Mouse (Mus musculus) kidney, postnatal 10 days (tissue): ENCODE measurements around the gene Pcsk6.
A peak's percentile ranks its signal among the peaks of the same experiment; 100 is the strongest.
"Not testable (repeated sequence)": the region's sequence is repeated elsewhere in the genome, so short reads cannot be mapped to it uniquely, and the experiment has no call there.

ENCODE experiments used
- DNase-seq: peaks from one replicate; pipeline ENCODE4 v3.0.0; 2021; ENCODE audit warnings: mixed read lengths

Gene Pcsk6

DNA sequence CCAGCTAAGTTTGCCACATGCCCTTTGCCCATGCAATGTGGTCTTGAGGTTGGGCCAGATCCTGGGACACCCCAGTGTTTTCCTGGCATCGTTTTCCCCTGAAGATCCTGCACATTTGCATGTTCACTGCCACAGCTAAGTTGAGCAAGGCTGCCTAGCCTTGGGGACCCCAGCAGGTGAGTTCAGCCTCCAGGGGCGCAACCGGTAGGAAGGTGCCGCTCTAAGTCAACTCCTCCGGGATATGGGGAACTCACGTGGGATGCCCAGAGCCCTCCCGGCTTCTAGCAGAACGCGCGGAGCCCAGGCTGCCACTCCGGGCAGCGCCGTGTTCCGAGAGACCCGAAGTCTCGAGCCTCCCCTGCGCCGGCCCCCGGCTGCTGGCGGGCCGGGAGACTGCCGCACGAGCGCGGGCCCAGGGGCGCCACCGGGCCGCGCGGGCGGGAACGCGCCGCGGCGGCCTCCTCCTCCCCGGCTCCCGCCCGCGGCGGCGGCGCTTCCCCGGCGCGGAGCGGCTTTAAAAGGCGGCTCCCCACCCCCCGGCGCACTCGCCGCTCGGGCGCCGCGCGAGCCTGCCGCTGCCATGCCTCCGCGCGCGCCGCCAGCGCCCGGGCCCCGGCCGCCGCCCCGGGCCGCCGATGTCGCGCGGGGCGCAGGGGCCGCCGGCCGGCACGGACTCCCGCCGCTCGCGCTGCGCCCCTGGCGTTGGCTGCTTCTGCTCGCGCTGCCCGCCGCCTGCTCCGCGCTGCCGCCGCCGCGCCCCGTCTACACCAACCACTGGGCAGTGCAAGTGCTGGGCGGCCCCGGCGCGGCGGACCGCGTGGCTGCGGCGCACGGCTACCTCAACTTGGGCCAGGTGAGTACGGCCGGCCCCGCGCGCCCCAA is at the start of gene Pcsk6:
Pcsk6 (plus strand) TSS at position 144 of the 882 bp plus-strand sequence.
- DNase-seq: peak; percentile 73

DNA sequence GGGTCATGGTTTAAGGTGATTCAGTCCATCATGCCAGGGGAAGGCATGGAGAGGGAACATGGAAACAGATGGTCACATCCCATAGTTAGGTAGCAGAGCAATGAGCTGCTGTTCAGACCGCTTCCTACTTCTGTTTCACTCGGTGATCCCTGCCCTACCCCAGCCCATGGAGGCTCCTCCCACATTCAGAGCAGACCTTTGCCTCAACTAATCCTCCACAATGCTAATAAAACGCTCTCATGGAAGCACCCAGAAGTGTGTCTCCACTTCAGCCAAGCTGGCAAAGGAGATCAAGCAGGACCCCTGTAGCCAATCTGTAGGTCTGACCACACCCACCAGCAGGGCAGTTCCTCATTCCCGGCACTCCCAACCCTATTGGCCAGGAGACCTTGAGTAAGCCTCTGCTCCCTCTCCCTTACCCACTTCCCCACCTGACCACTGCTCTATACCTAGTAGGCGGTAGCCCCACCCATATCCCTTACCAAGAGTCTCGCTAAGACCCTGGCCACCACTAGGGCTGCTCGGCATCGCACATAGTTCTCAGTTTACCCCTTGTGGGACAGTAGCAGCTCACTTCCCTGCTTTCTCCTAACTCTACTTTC is 47.8 kb upstream of the Pcsk6 start:
- no peak for DNase-seq

- no peak for DNase-seq
Observed at GRCm38 (mm10) chr7:65817564-65817963, 44.0 kb upstream of the Pcsk6 start.

- DNase-seq: no peak
Observed at GRCm38 (mm10) chr7:65820391-65820790, 41.1 kb upstream of the Pcsk6 start.

- not testable (repeated sequence) for DNase-seq
Observed at GRCm38 (mm10) chr7:65821901-65822300, 39.6 kb upstream of the Pcsk6 start.

DNA sequence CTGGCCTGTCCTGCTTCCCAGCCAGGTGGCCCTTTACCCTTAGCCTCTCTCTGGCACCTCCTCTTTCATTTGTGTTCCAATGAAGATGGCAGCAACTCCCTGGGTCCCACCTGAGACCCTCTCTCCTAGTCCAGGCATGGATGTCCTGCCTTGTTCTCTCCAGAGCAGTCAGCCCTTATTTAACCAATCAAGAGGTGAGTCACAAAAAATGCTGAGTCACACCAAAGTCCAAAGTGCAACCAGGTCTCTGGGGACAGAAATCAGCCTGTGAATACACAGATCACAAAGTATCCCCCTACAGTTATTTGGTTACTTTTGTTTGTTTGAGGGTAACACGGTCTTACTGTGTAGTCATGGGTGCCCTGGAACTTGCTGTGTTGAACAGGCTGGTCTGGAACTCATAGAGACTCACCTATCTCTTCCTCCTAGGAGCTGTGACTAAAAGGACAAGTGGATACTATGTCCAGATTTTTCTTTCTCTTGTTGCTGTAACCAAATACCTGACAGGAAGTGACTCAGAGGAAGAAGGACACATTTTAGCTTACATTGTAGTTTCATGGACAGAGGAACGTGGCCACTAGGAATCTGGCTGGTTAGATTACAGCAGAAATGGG is 38.9 kb upstream of the Pcsk6 start:
- no peak for DNase-seq

GRCm38 (mm10) chr7:65839756-65840155 is 21.8 kb upstream of the Pcsk6 start:
- DNase-seq: no peak

DNA sequence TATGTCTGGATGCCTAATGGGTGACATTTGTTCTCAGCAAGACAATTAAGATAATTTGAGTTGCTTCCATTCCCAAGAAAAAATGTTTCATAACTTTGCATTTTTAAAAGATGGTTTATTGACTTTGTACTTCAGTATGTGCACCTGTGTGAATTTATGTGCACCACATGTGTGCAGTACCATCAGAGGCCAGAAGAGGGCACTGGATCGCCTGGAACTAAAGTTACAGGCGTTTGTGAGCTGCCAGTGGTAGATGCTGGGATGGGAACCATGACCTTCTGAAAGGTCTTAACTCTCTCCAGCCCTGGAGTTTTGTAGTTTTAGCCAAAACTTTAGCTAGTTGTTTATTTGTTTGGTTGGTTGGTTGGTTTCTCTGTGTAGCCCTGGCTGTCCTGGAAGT is 18.3 kb upstream of the Pcsk6 start:
- DNase-seq: no peak

- no peak for DNase-seq
Observed at GRCm38 (mm10) chr7:65860981-65861380, 553 bp upstream of the Pcsk6 start.

DNA sequence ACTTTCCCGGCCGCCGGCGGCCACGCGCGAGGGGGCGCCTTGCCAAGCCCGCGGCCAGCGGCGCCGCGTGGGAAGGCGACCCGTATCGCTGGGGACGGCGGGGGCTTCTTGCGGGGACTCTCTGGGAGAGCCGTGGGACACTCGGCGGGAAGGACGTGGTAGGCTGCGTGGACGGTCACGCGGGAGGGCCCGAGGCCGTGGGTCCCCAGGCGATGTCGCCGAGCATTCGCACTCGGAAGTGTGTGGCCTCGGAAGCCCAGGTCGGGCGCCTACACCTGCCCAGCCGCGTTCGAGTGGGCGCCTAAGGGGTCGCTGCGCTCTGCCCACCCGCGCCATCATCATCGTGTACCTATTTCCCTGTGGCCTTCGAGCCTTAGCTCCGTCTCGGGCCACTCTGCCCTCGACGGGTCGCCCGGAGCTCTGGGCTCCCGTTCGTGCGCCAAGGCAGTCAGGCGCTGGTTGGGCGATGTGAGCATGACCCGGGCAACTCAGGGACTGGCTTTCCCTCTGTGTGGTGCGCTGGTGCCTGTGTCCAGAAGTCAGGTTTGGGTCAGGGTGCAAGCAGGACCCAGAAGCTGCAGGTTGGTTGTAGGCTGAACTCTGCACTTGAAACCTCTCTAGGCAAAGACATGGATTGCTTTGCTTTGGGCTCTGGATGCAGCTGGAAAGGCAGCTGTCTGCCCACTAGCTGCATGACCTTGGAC is 1.1 kb downstream of the Pcsk6 start:
- peak; percentile 26 for DNase-seq

- DNase-seq: no peak
Observed at GRCm38 (mm10) chr7:65869173-65869572, 7.6 kb downstream of the Pcsk6 start.

DNA sequence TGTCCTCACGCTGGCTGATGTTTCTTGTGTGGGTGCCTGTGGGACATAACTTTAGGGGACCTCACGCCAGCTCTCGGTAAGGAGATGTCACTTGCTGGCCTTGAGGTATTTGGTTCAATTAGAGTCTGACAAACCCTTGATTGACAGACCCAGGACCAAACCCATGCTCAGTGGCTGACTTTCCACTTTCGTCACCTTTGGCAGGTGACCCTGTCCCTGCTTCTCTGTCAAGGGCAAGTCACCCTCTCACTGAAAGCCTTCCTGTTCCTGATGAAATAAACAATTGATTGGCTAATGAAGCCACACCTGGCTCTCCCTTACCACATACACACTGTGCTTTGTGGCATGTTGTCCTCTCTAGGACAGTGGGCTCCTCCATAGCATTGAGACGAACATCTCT is 8.3 kb downstream of the Pcsk6 start:
- DNase-seq: no peak

DNA sequence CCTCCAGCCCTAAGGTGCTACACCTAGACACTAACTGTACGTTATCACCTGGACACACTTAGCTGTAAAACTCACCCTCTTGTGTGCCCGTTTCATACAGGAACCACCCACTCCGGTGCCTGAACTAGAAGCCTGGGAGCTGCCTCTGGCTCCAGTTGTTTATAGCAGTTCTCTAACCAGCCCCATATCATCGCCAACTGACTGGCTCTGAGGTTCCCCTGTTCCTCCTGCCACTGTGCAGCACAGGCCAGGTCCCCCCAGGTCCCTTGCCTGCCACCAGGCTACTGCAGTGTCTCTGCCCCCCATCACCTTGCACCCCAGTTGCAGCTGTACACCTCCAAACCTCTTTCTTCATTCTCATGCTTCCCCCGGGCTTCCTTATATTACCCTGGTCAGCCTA is 8.7 kb downstream of the Pcsk6 start:
- DNase-seq: no peak

DNA sequence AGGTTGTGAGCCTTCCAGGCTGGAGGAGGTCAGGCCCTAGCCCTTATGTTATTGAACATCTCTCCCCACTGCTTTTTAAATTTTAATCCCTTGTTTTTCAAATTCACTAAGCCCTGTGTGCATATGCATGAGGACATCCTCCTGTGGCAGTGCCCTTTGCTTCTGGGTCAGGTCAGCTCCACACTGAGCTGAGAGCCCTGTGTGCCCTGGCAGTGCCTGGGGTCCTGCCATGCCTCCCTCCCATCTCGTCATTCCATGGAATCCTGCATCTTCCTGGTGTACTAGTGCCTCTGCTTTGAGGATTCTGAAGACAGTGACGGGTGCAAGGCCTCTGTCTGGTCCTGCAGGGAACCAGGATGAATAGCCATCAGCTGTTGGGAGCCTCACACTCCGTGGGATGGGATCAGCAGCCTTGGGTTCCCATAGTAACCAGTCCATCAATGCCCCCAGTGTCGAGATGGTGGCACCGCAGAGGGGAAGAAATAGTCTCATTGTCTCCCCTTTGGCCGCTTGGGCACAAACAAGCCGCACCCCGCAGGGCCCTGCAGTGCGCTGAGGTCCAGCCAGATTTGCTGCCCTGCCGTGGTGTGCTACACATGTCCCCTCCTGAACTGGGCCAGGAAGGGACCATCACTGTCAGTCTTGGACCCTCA is 9.5 kb downstream of the Pcsk6 start:
- DNase-seq: no peak

- no peak for DNase-seq
Observed at GRCm38 (mm10) chr7:65871851-65872250, 10.3 kb downstream of the Pcsk6 start.

GRCm38 (mm10) chr7:65873176-65873845 is 11.8 kb downstream of the Pcsk6 start:
- no peak for DNase-seq

- DNase-seq: no peak
Observed at GRCm38 (mm10) chr7:65873902-65874301, 12.4 kb downstream of the Pcsk6 start.

DNA sequence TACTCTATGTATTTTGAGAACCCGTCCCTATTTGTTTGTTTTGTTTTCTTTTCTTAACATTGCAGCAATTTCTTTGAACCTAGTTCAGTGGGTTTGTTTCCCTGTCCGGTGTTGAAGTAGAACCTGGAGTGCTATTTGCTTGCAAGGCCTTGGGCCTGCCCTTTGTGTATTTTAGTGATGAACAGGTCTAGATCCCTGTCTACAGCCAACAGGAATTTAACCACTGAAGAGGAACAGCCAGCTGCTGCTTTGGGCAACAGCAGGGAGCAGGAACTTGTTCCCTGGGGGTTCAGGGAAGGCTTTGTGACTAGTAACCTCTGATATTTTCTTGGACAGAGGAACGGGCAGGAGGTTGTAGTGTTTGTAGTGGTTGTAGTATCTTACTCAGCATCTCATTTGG is 15.1 kb downstream of the Pcsk6 start:
- no peak for DNase-seq

DNA sequence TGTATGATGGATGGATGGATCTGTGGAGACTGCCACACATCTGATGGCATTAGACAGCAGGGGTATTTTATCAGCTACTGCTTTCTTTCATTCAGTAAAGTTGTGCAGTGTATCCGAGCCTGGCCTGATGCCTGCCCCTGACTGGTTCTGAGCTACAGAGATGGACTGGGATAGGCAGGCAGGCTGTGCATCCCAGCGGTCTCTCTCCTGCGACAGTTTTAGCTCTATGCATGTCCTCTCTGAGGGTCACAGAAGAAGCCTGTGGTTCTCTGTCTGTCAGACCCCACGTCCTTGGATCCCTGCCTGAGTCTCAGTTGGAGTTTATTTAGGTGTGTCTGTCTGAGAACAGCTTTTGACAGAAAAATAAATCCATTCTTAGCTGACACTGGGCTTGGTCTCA is 16.7 kb downstream of the Pcsk6 start:
- DNase-seq: no peak

GRCm38 (mm10) chr7:65879330-65879729 is 17.8 kb downstream of the Pcsk6 start:
- DNase-seq: no peak

DNA sequence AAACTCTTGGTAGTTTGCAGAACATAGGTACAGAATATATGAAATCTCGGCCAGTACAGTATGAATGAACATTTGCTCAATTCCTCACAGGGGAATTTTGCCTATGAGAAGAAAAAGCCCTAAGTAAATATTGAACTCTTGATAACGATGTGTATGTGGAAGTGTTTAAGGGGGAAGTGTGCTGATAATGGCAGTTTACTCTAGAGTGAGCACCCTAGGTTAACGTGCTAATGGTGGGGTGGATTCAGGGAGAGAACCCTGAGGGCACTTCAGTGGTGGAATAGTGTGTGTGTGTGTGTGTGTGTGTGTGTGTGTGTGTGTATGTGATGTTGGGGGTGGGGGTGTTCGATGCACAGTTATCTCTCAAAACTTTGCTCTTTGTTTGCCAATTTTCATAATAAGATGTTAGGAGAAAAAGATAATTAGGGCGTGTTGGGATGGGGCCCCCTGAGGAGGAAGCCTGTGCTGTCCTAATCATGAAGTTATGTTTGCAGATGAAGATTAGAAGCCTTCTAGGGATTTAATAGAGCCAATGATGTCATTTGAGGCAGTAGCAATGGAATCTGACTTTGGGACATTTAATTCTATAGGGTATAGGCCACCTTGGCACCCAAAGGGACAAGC is 19.2 kb downstream of the Pcsk6 start:
- no peak for DNase-seq

DNA sequence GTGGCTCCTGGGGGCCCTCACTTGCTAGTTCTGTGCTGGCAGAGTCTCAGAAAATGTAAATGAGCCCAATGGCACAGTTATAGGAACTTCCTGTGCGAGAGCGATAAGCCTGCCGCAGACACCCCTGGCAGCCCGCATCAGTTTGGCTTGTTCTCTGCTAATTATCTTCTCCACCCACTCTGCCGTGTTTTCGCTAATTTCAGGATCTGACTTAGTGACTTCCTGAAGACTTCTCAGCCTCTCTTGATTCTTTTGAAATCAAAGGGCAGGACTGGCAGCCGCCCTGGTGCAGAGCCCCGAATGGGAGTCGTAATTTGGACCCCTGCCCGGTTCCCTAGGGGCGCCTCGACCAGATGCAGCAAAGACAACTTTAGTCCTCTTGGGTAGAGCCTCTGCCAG is 19.8 kb downstream of the Pcsk6 start:
- DNase-seq: peak; percentile 39
